Mouse (Mus musculus): ENCODE measurements at regions not wholly inside any gene's neighbourhood (a gene's known extent, or its start where the extent isn't known, plus 50 kb on each side); places are given as distances from the start of the nearest gene placed in this dataset.

- TF ChIP-seq CTCF (IDR thresholded peaks at IDR 0.05; ENCODE audit: low read depth, low read length) = no peak
- no peak for TF ChIP-seq POLR2A (IDR thresholded peaks at IDR 0.05; ENCODE audit: borderline replicate concordance, low read depth, low read length)
These were observed 281.0 kb upstream of the 4931429L15Rik start for GRCm38 (mm10) chr9:46600803-46601202.

All from bone marrow macrophage, adult 2 months (primary cell).